Mouse (Mus musculus): ENCODE measurements around the gene Frat2. TPM values are rescaled to one million over a fixed set of nuclear protein-coding genes. Genes with fewer than 3 reads are reported as not detected.

The Frat2 gene
- total and polyA plus RNA-seq, 3 experiments, result 55.6 to 110 TPM; not detected in 1

DNA sequence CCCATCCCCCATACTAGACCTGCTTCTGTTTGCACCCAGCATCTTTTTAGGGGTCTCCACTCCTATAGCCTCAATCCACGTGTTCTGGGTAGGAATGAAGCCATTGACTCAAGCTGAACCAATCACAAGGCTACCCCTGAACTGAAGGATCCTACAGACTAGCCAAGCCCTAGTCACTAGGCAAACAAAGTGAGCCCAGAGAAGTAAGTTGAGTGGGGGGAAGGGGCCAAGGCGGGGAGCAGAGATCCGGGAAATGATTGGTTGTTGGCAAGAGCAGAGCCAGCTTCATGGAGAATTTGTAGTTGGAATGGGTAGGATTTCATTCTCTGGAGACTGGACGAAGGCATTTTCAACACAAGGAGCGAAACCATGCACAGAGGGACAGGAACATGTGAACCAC is 31.0 kb downstream of the Frat2 start:
- H3K27ac ChIP-seq (ENCODE audit: control insufficient read depth, low read depth, low read length), result no peak overlapping the region
- H3K9ac ChIP-seq (ENCODE audit: control insufficient read depth, low read depth, low read length, poor library complexity, severe bottlenecking), result no peak overlapping the region
- TF ChIP-seq CTCF (IDR thresholded peaks at IDR 0.05 in 2 of 3, conservative IDR thresholded peaks at IDR 0.05 in 1 of 3; ENCODE audit: control insufficient read depth in 1 of 3, insufficient read depth in 1 of 3, low read depth in 2 of 3, low read length in 3 of 3, poor library complexity in 1 of 3, severe bottlenecking in 1 of 3) (no peak), MAFK (IDR thresholded peaks at IDR 0.05; ENCODE audit: borderline replicate concordance, low read depth, low read length) (no peak), USF1 (IDR thresholded peaks at IDR 0.05; ENCODE audit: low read depth, low read length) (no peak), NELFE (IDR thresholded peaks at IDR 0.05; ENCODE audit: low read depth, low read length) (no peak), KAT2A (conservative IDR thresholded peaks at IDR 0.05; ENCODE audit: low read depth, low read length) (no peak), ELF1 (IDR thresholded peaks at IDR 0.05; ENCODE audit: low read depth, low read length) (no peak), MXI1 (IDR thresholded peaks at IDR 0.05; ENCODE audit: low read depth, low read length) (no peak), ZMIZ1 (IDR thresholded peaks at IDR 0.05; ENCODE audit: low read depth, low read length) (no peak)
- H3K79me2 ChIP-seq (ENCODE audit: control insufficient read depth, insufficient read depth, low read length, poor library complexity), result no peaks in the 10 kb centered on the region
- no peaks in the 10 kb centered on the region for H3K9me3 ChIP-seq (replicated peaks; ENCODE audit: insufficient read depth, low read length)
- no peaks in the 10 kb centered on the region for H3K27me3 ChIP-seq (ENCODE audit: control insufficient read depth in 1 of 2, insufficient read depth in 2 of 2, low read length in 2 of 2)
- H3K4me3 ChIP-seq (ENCODE audit: control insufficient read depth in 1 of 2, insufficient read depth in 1 of 2, low read depth in 2 of 2, low read length in 2 of 2), result no peak overlapping the region
- H3K4me1 ChIP-seq (ENCODE audit: control insufficient read depth in 1 of 2, insufficient read depth in 2 of 2, low read length in 2 of 2), result peaks cover 7 to 22% of the 10 kb centered on the region in 2 experiments
- DNase-seq (ENCODE audit: low read depth, low spot score), result no peak
- peaks cover 0 to 10% of the 10 kb centered on the region in 2 experiments; a peak in 2 of 4 replicates for H3K36me3 ChIP-seq (ENCODE audit: control insufficient read depth in 1 of 2, insufficient read depth in 2 of 2, low read length in 2 of 2)

GRCm38 (mm10) chr19:41816410-41816809 is 31.5 kb downstream of the Frat2 start:
- no peak for DNase-seq (ENCODE audit: low read depth, low spot score)
- H3K79me2 ChIP-seq (ENCODE audit: control insufficient read depth, insufficient read depth, low read length, poor library complexity), result no peaks in the 10 kb centered on the region
- TF ChIP-seq MAZ (IDR thresholded peaks at IDR 0.05; ENCODE audit: low read depth, low read length) (no peak), TCF12 (IDR thresholded peaks at IDR 0.05; ENCODE audit: low read depth, low read length) (no peak), ZC3H11A (IDR thresholded peaks at IDR 0.05; ENCODE audit: low read depth, low read length) (no peak), BHLHE40 (IDR thresholded peaks at IDR 0.05; ENCODE audit: borderline replicate concordance, low read depth, low read length) (no peak), USF1 (IDR thresholded peaks at IDR 0.05; ENCODE audit: low read depth, low read length) (no peak), ZNF384 (IDR thresholded peaks at IDR 0.05; ENCODE audit: low read depth, low read length) (no peak), MAFK (IDR thresholded peaks at IDR 0.05; ENCODE audit: borderline replicate concordance, low read depth, low read length) (no peak), CHD2 (IDR thresholded peaks at IDR 0.05; ENCODE audit: low read length) (no peak), E2F4 (IDR thresholded peaks at IDR 0.05; ENCODE audit: borderline replicate concordance, low read depth, low read length) (no peak), ZMIZ1 (IDR thresholded peaks at IDR 0.05; ENCODE audit: low read depth, low read length) (no peak)
- peaks cover 0 to 10% of the 10 kb centered on the region in 2 experiments; a peak in 2 of 4 replicates for H3K36me3 ChIP-seq (ENCODE audit: control insufficient read depth in 1 of 2, insufficient read depth in 2 of 2, low read length in 2 of 2)
- no peaks in the 10 kb centered on the region for H3K27me3 ChIP-seq (ENCODE audit: control insufficient read depth in 1 of 2, insufficient read depth in 2 of 2, low read length in 2 of 2)
- peaks cover 7 to 22% of the 10 kb centered on the region in 2 experiments for H3K4me1 ChIP-seq (ENCODE audit: control insufficient read depth in 1 of 2, insufficient read depth in 2 of 2, low read length in 2 of 2)
- H3K4me3 ChIP-seq (ENCODE audit: control insufficient read depth in 1 of 2, insufficient read depth in 1 of 2, low read depth in 2 of 2, low read length in 2 of 2), result no peak overlapping the region
- no peaks in the 10 kb centered on the region for H3K9me3 ChIP-seq (replicated peaks; ENCODE audit: insufficient read depth, low read length)
- no peak overlapping the region for H3K9ac ChIP-seq (ENCODE audit: control insufficient read depth, low read depth, low read length, poor library complexity, severe bottlenecking)
- H3K27ac ChIP-seq (ENCODE audit: control insufficient read depth, low read depth, low read length), result no peak overlapping the region

Measured in MEL (cell line).